Comparison of ENCODE assay signal across 15 mouse cellular contexts in the genomic region with DNA sequence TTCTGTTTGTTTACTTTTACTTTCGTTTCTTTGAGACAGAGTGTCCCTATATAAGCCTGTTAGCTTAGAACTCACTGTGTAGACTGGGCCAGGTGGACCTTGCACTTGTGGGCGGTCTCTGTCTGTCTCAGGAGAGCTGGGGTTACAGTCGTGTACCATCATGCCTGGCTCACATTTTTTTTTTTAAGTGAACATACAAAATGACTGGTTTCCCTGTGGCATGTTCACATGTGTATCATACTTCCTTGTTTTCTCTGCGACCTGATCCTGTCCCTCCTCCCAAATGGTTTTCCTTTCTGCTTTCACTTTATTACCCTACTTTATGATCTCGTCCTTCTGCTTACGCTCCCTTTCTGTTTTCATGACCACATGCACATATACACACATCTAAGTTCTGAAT. TPM values are rescaled to one million over a fixed set of nuclear protein-coding genes. Genes with fewer than 3 reads are reported as not detected.
DNase-seq lines count a peak whose midpoint lies in the region; ATAC-seq and TF ChIP-seq lines count a peak whose summit lies in the region.
"Had no signal": no experiment of that assay in that cellular context is flagged by ENCODE, and none has a peak within 500 bp of the region (broad histone marks: within the 10 kb centered on the region; RNA-seq: fewer than 3 reads in every experiment).

No protein-coding gene starts in this region.

- peaks cover 21% of the 10 kb centered on the region for H3K36me3 ChIP-seq in kidney, embryonic 16.5 days (ENCODE audit: insufficient read depth, low read length)
- peaks cover 67% of the 10 kb centered on the region for H3K36me3 ChIP-seq in midbrain, embryonic 10.5 days
- peaks cover 24% of the 10 kb centered on the region for H3K36me3 ChIP-seq in thymus, adult 2 months (ENCODE audit: control insufficient read depth, insufficient read depth, low read length)

- no peak overlapping the region for H3K4me2 ChIP-seq in kidney, embryonic 16.5 days (replicated peaks; ENCODE audit: low read depth, low read length)
- H3K4me2 ChIP-seq: embryonic facial prominence, embryonic 12.5 days; stomach, embryonic 15.5 days had no signal

- H3K27me3 ChIP-seq in kidney, embryonic 16.5 days (ENCODE audit: insufficient read depth, low read length) = no peaks in the 10 kb centered on the region
- H3K27me3 ChIP-seq in midbrain, embryonic 10.5 days (ENCODE audit: low read depth, poor library complexity, severe bottlenecking) = no peaks in the 10 kb centered on the region
- no peaks in the 10 kb centered on the region for H3K27me3 ChIP-seq in thymus, adult 2 months (ENCODE audit: control insufficient read depth, insufficient read depth, low read length)
- H3K27me3 ChIP-seq: embryonic facial prominence, embryonic 12.5 days; stomach, embryonic 15.5 days had no signal

- TF ChIP-seq POLR2A in thymus, adult 2 months (IDR thresholded peaks at IDR 0.05; ENCODE audit: control insufficient read depth, extremely low read depth, insufficient read depth, low read length, poor library complexity) = no peak

- DNase-seq in kidney, adult 18-20 months = peak; percentile 57
- DNase-seq in kidney, postnatal 25 days = peak; percentile 71 to 87
- DNase-seq in midbrain, embryonic 10.5 days (ENCODE audit: low spot score) = no peak
- DNase-seq in ovary, postnatal 10 days (ENCODE audit: low spot score) = no peak
- DNase-seq in thymus, adult 2 months = no peak
- DNase-seq: cerebellum, adult 8-10 months; gastrocnemius, postnatal 25 days; lung, postnatal 14 days; right cerebral cortex, adult 18-20 months had no signal

- H3K9ac ChIP-seq in kidney, embryonic 16.5 days (replicated peaks; ENCODE audit: low read length) = no peak overlapping the region
- H3K9ac ChIP-seq: embryonic facial prominence, embryonic 12.5 days; stomach, embryonic 15.5 days had no signal

- 74% methylated on average over 6 of the region's 6 CpGs for WGBS in kidney, embryonic 16.5 days
- WGBS in midbrain, embryonic 10.5 days = 88% methylated on average over 6 of the region's 6 CpGs
- WGBS in thymus, adult 2 months = 57% methylated on average over 6 of the region's 6 CpGs

- no peaks in the 10 kb centered on the region for H3K9me3 ChIP-seq in kidney, embryonic 16.5 days (ENCODE audit: low read length)
- no peaks in the 10 kb centered on the region for H3K9me3 ChIP-seq in midbrain, embryonic 10.5 days (replicated peaks)
- H3K9me3 ChIP-seq: embryonic facial prominence, embryonic 12.5 days; stomach, embryonic 15.5 days had no signal

- no peak for ATAC-seq in kidney, embryonic 16.5 days (ENCODE audit: low FRiP score, low TSS enrichment)
- peak; percentile 68 for ATAC-seq in common myeloid progenitor, adult 5-6 weeks (replicated peaks; ENCODE audit: low read depth, poor library complexity, severe bottlenecking)
- ATAC-seq in neutrophil, adult 5-6 weeks (ENCODE audit: extremely low read depth, insufficient number of reproducible peaks, low FRiP score, poor library complexity, severe bottlenecking) = 0 out of 2 replicates have a peak, but pooled peaks have one; percentile 26
- ATAC-seq: forebrain, embryonic 14.5 days had no signal

- H3K4me1 ChIP-seq in kidney, embryonic 16.5 days (ENCODE audit: insufficient read depth, low read length) = peaks cover 23% of the 10 kb centered on the region
- H3K4me1 ChIP-seq in midbrain, embryonic 10.5 days = peaks cover 29% of the 10 kb centered on the region
- peaks cover 24% of the 10 kb centered on the region for H3K4me1 ChIP-seq in thymus, adult 2 months (replicated peaks; ENCODE audit: control insufficient read depth, insufficient read depth, low read length)

- H3K27ac ChIP-seq in kidney, embryonic 16.5 days (ENCODE audit: low read length) = no peak overlapping the region
- H3K27ac ChIP-seq in midbrain, embryonic 10.5 days (replicated peaks) = no peak overlapping the region
- H3K27ac ChIP-seq in thymus, adult 2 months (ENCODE audit: control insufficient read depth, insufficient read depth, low read length) = no peak overlapping the region; the same call in 1 of the 2 replicates
- H3K27ac ChIP-seq: embryonic facial prominence, embryonic 12.5 days; stomach, embryonic 15.5 days had no signal

- no peak for TF ChIP-seq CTCF in thymus, adult 2 months (IDR thresholded peaks at IDR 0.05; ENCODE audit: borderline replicate concordance, control insufficient read depth, extremely low read depth, insufficient read depth, low read length, poor library complexity)

- H3K4me3 ChIP-seq in kidney, embryonic 16.5 days (ENCODE audit: low read length) = no peak overlapping the region
- no peak overlapping the region for H3K4me3 ChIP-seq in midbrain, embryonic 10.5 days
- no peak overlapping the region for H3K4me3 ChIP-seq in thymus, adult 2 months (ENCODE audit: control insufficient read depth, insufficient read depth, low read length)
- H3K4me3 ChIP-seq: embryonic facial prominence, embryonic 12.5 days; stomach, embryonic 15.5 days had no signal

RNA-seq across cellular contexts. Expression of a gene that starts 5.7 kb away (rescaled TPM):
- 29.9 and 32.8 TPM in 2 replicates for polyA plus RNA-seq in kidney, embryonic 16.5 days (2015; fragmentation: Nextera tagmentation; extraction: Ambion mirVana)
- 6.4 and 8.0 TPM in 2 replicates for total RNA-seq in common myeloid progenitor, adult 5-6 weeks (2017)
- 4.2 and 5.6 TPM in 2 replicates for total RNA-seq in neutrophil, adult 5-6 weeks (2017)
- 40.3 and 40.6 TPM in 2 replicates for polyA plus RNA-seq in midbrain, embryonic 10.5 days (2016; fragmentation: Nextera tagmentation; extraction: Ambion mirVana)
- 9.5 and 10.2 TPM in 2 replicates for polyA plus RNA-seq in thymus, adult 2 months (2012; rRNA removed)

RNA-seq across cellular contexts. Expression of a gene that starts 5.8 kb away (rescaled TPM):
- 37.8 and 40.2 TPM in 2 replicates for polyA plus RNA-seq in kidney, embryonic 16.5 days (2015; fragmentation: Nextera tagmentation; extraction: Ambion mirVana)
- 33.7 and 38.1 TPM in 2 replicates for total RNA-seq in common myeloid progenitor, adult 5-6 weeks (2017)
- total RNA-seq in neutrophil, adult 5-6 weeks (2017) = 10.2 and 11.5 TPM in 2 replicates
- polyA plus RNA-seq in midbrain, embryonic 10.5 days (2016; fragmentation: Nextera tagmentation; extraction: Ambion mirVana) = 62.5 and 72.3 TPM in 2 replicates
- polyA plus RNA-seq in thymus, adult 2 months (2012; rRNA removed) = 11.1 and 13.6 TPM in 2 replicates

RNA-seq across cellular contexts. Expression of a gene that starts 41.6 kb away (rescaled TPM):
- 7.8 and 8.8 TPM in 2 replicates for polyA plus RNA-seq in kidney, embryonic 16.5 days (2015; fragmentation: Nextera tagmentation; extraction: Ambion mirVana)
- 6.5 and 8.7 TPM in 2 replicates for total RNA-seq in common myeloid progenitor, adult 5-6 weeks (2017)
- 31.7 and 32.7 TPM in 2 replicates for total RNA-seq in neutrophil, adult 5-6 weeks (2017)
- polyA plus RNA-seq in midbrain, embryonic 10.5 days (2016; fragmentation: Nextera tagmentation; extraction: Ambion mirVana) = 5.3 and 6.7 TPM in 2 replicates
- 3.9 and 4.2 TPM in 2 replicates for polyA plus RNA-seq in thymus, adult 2 months (2012; rRNA removed)

RNA-seq across cellular contexts. Expression of a gene that starts 55.1 kb away (rescaled TPM):
- polyA plus RNA-seq in kidney, embryonic 16.5 days (2015; fragmentation: Nextera tagmentation; extraction: Ambion mirVana) = 16.1 and 18.5 TPM in 2 replicates
- total RNA-seq in common myeloid progenitor, adult 5-6 weeks (2017) = 17.2 and 22.6 TPM in 2 replicates
- 29.8 and 32.0 TPM in 2 replicates for total RNA-seq in neutrophil, adult 5-6 weeks (2017)
- polyA plus RNA-seq in midbrain, embryonic 10.5 days (2016; fragmentation: Nextera tagmentation; extraction: Ambion mirVana) = 15.1 and 18.4 TPM in 2 replicates
- polyA plus RNA-seq in thymus, adult 2 months (2012; rRNA removed) = 19.1 and 19.3 TPM in 2 replicates

Comparison
In these comparisons a context has a peak if more than half of its experiments do, and no peak if none do; other contexts are left out.
1. DNase-seq: peak in kidney, adult 18-20 months (single experiment) and kidney, postnatal 25 days (2 of 2); none in midbrain, embryonic 10.5 days (single experiment), ovary, postnatal 10 days (single experiment) and thymus, adult 2 months (single experiment).